Mouse (Mus musculus): ENCODE data around the gene Zfp616. TPM values are rescaled to one million over a fixed set of nuclear protein-coding genes. Genes with fewer than 3 reads are reported as not detected.

Gene Zfp616
- polyA plus RNA-seq, 1 experiment = not detected

DNA sequence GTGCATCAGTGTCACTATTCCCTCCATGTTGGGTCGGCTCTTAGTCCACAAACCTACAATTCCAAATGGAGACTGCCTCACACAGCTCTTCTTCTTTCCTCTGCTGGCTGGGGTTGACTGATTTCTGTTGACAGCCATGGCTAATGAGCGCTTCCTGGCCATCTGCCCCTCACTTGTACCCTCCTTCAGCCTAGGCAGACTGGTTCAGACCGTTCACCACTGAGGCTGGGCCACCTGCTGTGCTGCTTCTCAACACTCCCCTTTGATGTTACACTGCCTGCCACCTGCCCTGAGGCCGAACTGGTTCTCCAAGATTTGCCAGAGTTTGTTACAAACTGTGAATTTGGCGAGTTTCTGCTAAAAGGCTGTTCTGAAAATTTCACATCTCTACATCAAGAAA, 35.3 kb downstream of the Zfp616 start:
- Histone ChIP-seq H3K79me2 (ENCODE audit: control insufficient read depth, insufficient read depth) (no peaks in the 10 kb centered on the region), H3K27me3 (ENCODE audit: control insufficient read depth, insufficient read depth, insufficient read length) (no peaks in the 10 kb centered on the region), H3K36me3 (ENCODE audit: control insufficient read depth, insufficient read depth) (no peaks in the 10 kb centered on the region), H3ac (ENCODE audit: control insufficient read depth, insufficient read length) (no peak overlapping the region), H3K4me2 (ENCODE audit: low read depth) (no peak overlapping the region), H3K4me3 (no peak overlapping the region)
- TF ChIP-seq POLR2AphosphoS2 (IDR thresholded peaks at IDR 0.05; ENCODE audit: insufficient read length, low read depth) (no peak), E2F4 (IDR thresholded peaks at IDR 0.05; ENCODE audit: insufficient read depth) (no peak), REST (IDR thresholded peaks at IDR 0.05; ENCODE audit: insufficient read depth, insufficient read length) (no peak), MYOD1 (IDR thresholded peaks at IDR 0.05; ENCODE audit: control insufficient read depth in 1 of 3, insufficient read length in 2 of 3, low read depth in 2 of 3) (no peak), MYOG (IDR thresholded peaks at IDR 0.05; ENCODE audit: control insufficient read depth in 1 of 3, insufficient read depth in 1 of 3, insufficient read length in 2 of 3, low read depth in 2 of 3) (no peak), TCF3 (IDR thresholded peaks at IDR 0.05; ENCODE audit: insufficient read length, low read depth) (no peak), USF1 (IDR thresholded peaks at IDR 0.05; ENCODE audit: low read depth) (no peak), SRF (IDR thresholded peaks at IDR 0.05; ENCODE audit: control insufficient read depth, insufficient read length, low read depth) (no peak), CEBPB (IDR thresholded peaks at IDR 0.05; ENCODE audit: insufficient read depth, poor library complexity, severe bottlenecking) (no peak), MAX (IDR thresholded peaks at IDR 0.05; ENCODE audit: low read depth) (no peak), POLR2A (IDR thresholded peaks at IDR 0.05; ENCODE audit: insufficient read length, low read depth) (no peak), TCF12 (IDR thresholded peaks at IDR 0.05; ENCODE audit: insufficient read depth, poor library complexity, severe bottlenecking) (no peak)

DNA sequence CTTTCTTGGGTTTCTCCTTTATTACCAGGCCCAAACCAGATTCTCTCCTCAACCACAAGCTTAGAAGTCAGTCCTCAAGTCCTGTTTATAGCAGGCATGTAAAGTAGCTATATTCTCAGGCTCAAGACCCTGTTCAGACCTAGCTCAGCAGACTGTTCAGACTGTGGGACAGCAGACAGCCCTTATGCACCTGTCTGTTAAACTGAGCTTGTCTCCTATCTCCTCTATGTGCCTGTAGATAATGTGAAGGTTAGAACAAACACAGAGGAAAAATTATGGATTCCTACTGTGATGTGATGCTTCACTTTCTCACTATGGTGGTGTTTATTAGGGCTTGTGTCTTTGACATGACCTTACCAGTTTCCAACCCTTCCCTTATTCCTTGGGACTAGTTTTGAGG, 43.7 kb downstream of the Zfp616 start, which contains the start of gene Olfr401:
Olfr401 (plus strand) TSS at position 301 of the 400 bp plus-strand sequence.
- Histone ChIP-seq H3K27me3 (ENCODE audit: control insufficient read depth, insufficient read depth, insufficient read length) (no peaks in the 10 kb centered on the region), H3K4me2 (ENCODE audit: low read depth) (no peak within 1 kb of the TSS), H3K36me3 (ENCODE audit: control insufficient read depth, insufficient read depth) (no peaks in the 10 kb centered on the region), H3ac (ENCODE audit: control insufficient read depth, insufficient read length) (no peak within 1 kb of the TSS), H3K4me3 (no peak within 1 kb of the TSS), H3K79me2 (ENCODE audit: control insufficient read depth, insufficient read depth) (no peaks in the 10 kb centered on the region)
- TF ChIP-seq CEBPB (IDR thresholded peaks at IDR 0.05; ENCODE audit: insufficient read depth, poor library complexity, severe bottlenecking) (no peak), POLR2AphosphoS2 (IDR thresholded peaks at IDR 0.05; ENCODE audit: insufficient read length, low read depth) (no peak), MAX (IDR thresholded peaks at IDR 0.05; ENCODE audit: low read depth) (no peak), POLR2A (IDR thresholded peaks at IDR 0.05; ENCODE audit: insufficient read length, low read depth) (no peak), USF1 (IDR thresholded peaks at IDR 0.05; ENCODE audit: low read depth) (no peak), SRF (IDR thresholded peaks at IDR 0.05; ENCODE audit: control insufficient read depth, insufficient read length, low read depth) (no peak), MYOG (IDR thresholded peaks at IDR 0.05; ENCODE audit: control insufficient read depth in 1 of 3, insufficient read depth in 1 of 3, insufficient read length in 2 of 3, low read depth in 2 of 3) (no peak), TCF3 (IDR thresholded peaks at IDR 0.05; ENCODE audit: insufficient read length, low read depth) (no peak), REST (IDR thresholded peaks at IDR 0.05; ENCODE audit: insufficient read depth, insufficient read length) (no peak), TCF12 (IDR thresholded peaks at IDR 0.05; ENCODE audit: insufficient read depth, poor library complexity, severe bottlenecking) (no peak), E2F4 (IDR thresholded peaks at IDR 0.05; ENCODE audit: insufficient read depth) (no peak), MYOD1 (IDR thresholded peaks at IDR 0.05; ENCODE audit: control insufficient read depth in 1 of 3, insufficient read length in 2 of 3, low read depth in 2 of 3) (no peak)

Other genes with a start within 250 kb of the Zfp616 start
- gene Olfr393, start 218.5 kb upstream of the Zfp616 start, polyA plus RNA-seq (2012; fragmentation: generic; extraction: Trizol) = not detected
- gene Olfr394, start 179.2 kb upstream of the Zfp616 start, polyA plus RNA-seq (2012; fragmentation: generic; extraction: Trizol) = not detected
- gene Olfr395, start 160.7 kb upstream of the Zfp616 start, polyA plus RNA-seq (2012; fragmentation: generic; extraction: Trizol) = not detected
- gene Olfr23, start 133.3 kb upstream of the Zfp616 start, polyA plus RNA-seq (2012; fragmentation: generic; extraction: Trizol) = not detected
- gene Olfr397, start 109.1 kb upstream of the Zfp616 start, polyA plus RNA-seq (2012; fragmentation: generic; extraction: Trizol) = not detected
- gene Olfr398, start 79.5 kb upstream of the Zfp616 start, polyA plus RNA-seq (2012; fragmentation: generic; extraction: Trizol) = not detected
- gene Olfr139, start 13.4 kb upstream of the Zfp616 start, polyA plus RNA-seq (2012; fragmentation: generic; extraction: Trizol) = not detected
- gene Olfr399, start 13.3 kb upstream of the Zfp616 start, polyA plus RNA-seq (2012; fragmentation: generic; extraction: Trizol) = not detected
- not detected for gene Olfr401, start 43.8 kb downstream of the Zfp616 start, polyA plus RNA-seq (2012; fragmentation: generic; extraction: Trizol)
- not detected for gene Olfr402, start 83.6 kb downstream of the Zfp616 start, polyA plus RNA-seq (2012; fragmentation: generic; extraction: Trizol)
- gene Olfr403, start 116.3 kb downstream of the Zfp616 start, polyA plus RNA-seq (2012; fragmentation: generic; extraction: Trizol) = not detected
- not detected for gene Olfr43, start 141.4 kb downstream of the Zfp616 start, polyA plus RNA-seq (2012; fragmentation: generic; extraction: Trizol)
- not detected for gene Olfr406, start 189.9 kb downstream of the Zfp616 start, polyA plus RNA-seq (2012; fragmentation: generic; extraction: Trizol)
- not detected for gene Olfr59, start 213.8 kb downstream of the Zfp616 start, polyA plus RNA-seq (2012; fragmentation: generic; extraction: Trizol)